Mouse (Mus musculus) midbrain, embryonic 10.5 days (tissue): ENCODE measurements around the gene Fcgr1. TPM values are rescaled to one million over a fixed set of nuclear protein-coding genes. Genes with fewer than 3 reads are reported as not detected.
"Not testable (repeated sequence)": the region's sequence is repeated elsewhere in the genome, so short reads cannot be mapped to it uniquely, and the experiment has no call there.

Source experiments
- DNase-seq: peaks from one replicate; pipeline ENCODE4 v3.0.0-alpha.2; 2017; ENCODE audit warnings: low spot score
- H3K27ac ChIP-seq: fragments of 300-500 bp; sonication (generic); replicated peaks from 2 replicates; pipeline ENCODE4 v1.5.1; 2016; ENCODE audit warnings: mild to moderate bottlenecking
- H3K27me3 ChIP-seq: fragments of 300-500 bp; sonication (generic); 2 replicates; pipeline ENCODE4 v1.6.1; 2016; ENCODE audit warnings: low read depth, mild to moderate bottlenecking; ENCODE audit not compliant: poor library complexity, severe bottlenecking
- H3K36me3 ChIP-seq: fragments of 300-500 bp; sonication (generic); 2 replicates; pipeline ENCODE4 v1.6.1; 2016; ENCODE audit warnings: mild to moderate bottlenecking, moderate library complexity
- H3K4me1 ChIP-seq: fragments of 300-500 bp; sonication (generic); 2 replicates; pipeline ENCODE4 v1.6.1; 2016
- H3K4me3 ChIP-seq: fragments of 300-500 bp; sonication (generic); 2 replicates; pipeline ENCODE4 v1.5.1; 2016; ENCODE audit warnings: mild to moderate bottlenecking, moderate library complexity
- H3K9me3 ChIP-seq: fragments of 300-500 bp; sonication (generic); replicated peaks from 2 replicates; pipeline ENCODE4 v1.6.1; 2016; ENCODE audit warnings: mild to moderate bottlenecking
- WGBS: fragments of 180-500 bp; shearing (Covaris S2); methylation state at CpG from one replicate; pipeline ENCODE4 v1.1.7; 2016; 5-methylcytosine and 5-hydroxymethylcytosine counted together
- polyA plus RNA-seq: library from polyadenylated mRNA; unstranded; fragments of >200 nt; fragmentation: Nextera tagmentation; extraction: Ambion mirVana; gene quantifications from 2 replicates; pipeline ENCODE4 v1.2.1, GENCODE M21; 2016

Fcgr1 gene
- polyA plus RNA-seq = 1.8 and 2.1 TPM in 2 replicates

GRCm38 (mm10) chr3:96293787-96294186 lies at the start of gene Fcgr1:
Gene Fcgr1 (minus strand): TSS chr3:96293969.
- no peak for DNase-seq
- Histone ChIP-seq H3K4me3 (no peak within 1 kb of the TSS), H3K9me3 (no peaks in the 10 kb centered on the region), H3K27ac (no peak within 1 kb of the TSS), H3K27me3 (no peaks in the 10 kb centered on the region), H3K4me1 (no peaks in the 10 kb centered on the region), H3K36me3 (no peaks in the 10 kb centered on the region)
- 86% methylated on average over 4 of the region's 4 CpGs for WGBS

GRCm38 (mm10) chr3:96342652-96343051 lies 48.9 kb upstream of the Fcgr1 start:
- not testable (repeated sequence) for H3K27ac ChIP-seq, H3K9me3 ChIP-seq, H3K36me3 ChIP-seq, H3K4me1 ChIP-seq, H3K4me3 ChIP-seq
- H3K27me3 ChIP-seq = peaks cover 74% of the 10 kb centered on the region
- peak; percentile 9 for DNase-seq
- WGBS = 54% methylated on average over 13 of the region's 13 CpGs

GRCm38 (mm10) chr3:96342100-96342499 lies 48.3 kb upstream of the Fcgr1 start:
- H3K27me3 ChIP-seq = peaks cover 79% of the 10 kb centered on the region
- not testable (repeated sequence) for H3K4me3 ChIP-seq, H3K9me3 ChIP-seq, H3K27ac ChIP-seq, H3K4me1 ChIP-seq, DNase-seq, H3K36me3 ChIP-seq
- 51% methylated on average over 3 of the region's 3 CpGs for WGBS

- peak overlapping the region; percentile 39 for H3K4me3 ChIP-seq
- DNase-seq = peak; percentile 46
These were observed 47.0 kb upstream of the Fcgr1 start for GRCm38 (mm10) chr3:96340611-96341312.

GRCm38 (mm10) chr3:96338849-96339480 lies 45.2 kb upstream of the Fcgr1 start:
- H3K27ac ChIP-seq = no peak overlapping the region
- peaks cover 95% of the 10 kb centered on the region for H3K27me3 ChIP-seq
- peaks cover 8% of the 10 kb centered on the region for H3K4me1 ChIP-seq
- DNase-seq = peak; percentile 13
- H3K4me3 ChIP-seq = no peak overlapping the region
- 36% methylated on average over 16 of the region's 16 CpGs for WGBS
- H3K9me3 ChIP-seq = no peaks in the 10 kb centered on the region
- no peaks in the 10 kb centered on the region for H3K36me3 ChIP-seq

More at GRCm38 (mm10) chr3:96340611-96341312, 47.0 kb upstream of the Fcgr1 start:
- no peaks in the 10 kb centered on the region for H3K36me3 ChIP-seq
- no peak overlapping the region for H3K27ac ChIP-seq
- WGBS = 5% methylated on average over 24 of the region's 24 CpGs
- H3K4me1 ChIP-seq = 0 out of 2 replicates have a peak, but pooled peaks cover 2% of the 10 kb centered on the region
- H3K27me3 ChIP-seq = peaks cover 92% of the 10 kb centered on the region
- no peaks in the 10 kb centered on the region for H3K9me3 ChIP-seq

GRCm38 (mm10) chr3:96338043-96338442 lies 44.3 kb upstream of the Fcgr1 start:
- Histone ChIP-seq H3K27ac (no peak overlapping the region), H3K4me3 (no peak overlapping the region), H3K9me3 (no peaks in the 10 kb centered on the region), H3K27me3 (peaks cover 95% of the 10 kb centered on the region), H3K36me3 (no peaks in the 10 kb centered on the region), H3K4me1 (peaks cover 17% of the 10 kb centered on the region)
- DNase-seq = peak; percentile 11
- WGBS = 91% methylated on average over 8 of the region's 8 CpGs

GRCm38 (mm10) chr3:96337269-96337668 lies 43.5 kb upstream of the Fcgr1 start:
- peaks cover 95% of the 10 kb centered on the region for H3K27me3 ChIP-seq
- 90% methylated on average over 6 of the region's 6 CpGs for WGBS

GRCm38 (mm10) chr3:96336636-96337035 lies 42.9 kb upstream of the Fcgr1 start:
- Histone ChIP-seq H3K9me3 (no peaks in the 10 kb centered on the region), H3K27ac (no peak overlapping the region), H3K36me3 (no peaks in the 10 kb centered on the region), H3K4me1 (peaks cover 29% of the 10 kb centered on the region), H3K4me3 (no peak overlapping the region), H3K27me3 (peaks cover 96% of the 10 kb centered on the region)
- 65% methylated on average over 1 of the region's 1 CpGs for WGBS
- DNase-seq = peak; percentile 10

More at GRCm38 (mm10) chr3:96337269-96337668, 43.5 kb upstream of the Fcgr1 start:
- no peak overlapping the region for H3K4me3 ChIP-seq
- no peaks in the 10 kb centered on the region for H3K36me3 ChIP-seq
- peak; percentile 10 for DNase-seq
- no peak overlapping the region for H3K27ac ChIP-seq
- peaks cover 25% of the 10 kb centered on the region for H3K4me1 ChIP-seq
- no peaks in the 10 kb centered on the region for H3K9me3 ChIP-seq

- peaks cover 28% of the 10 kb centered on the region for H3K4me1 ChIP-seq
- DNase-seq = peak; percentile 11
- H3K9me3 ChIP-seq = no peaks in the 10 kb centered on the region
- no peak overlapping the region for H3K4me3 ChIP-seq
- H3K27ac ChIP-seq = no peak overlapping the region
- H3K36me3 ChIP-seq = no peaks in the 10 kb centered on the region
- 24% methylated on average over 7 of the region's 7 CpGs for WGBS
- H3K27me3 ChIP-seq = peaks cover 97% of the 10 kb centered on the region
These were observed 41.8 kb upstream of the Fcgr1 start for GRCm38 (mm10) chr3:96335591-96335990.

- H3K9me3 ChIP-seq = no peaks in the 10 kb centered on the region
- no peak overlapping the region for H3K27ac ChIP-seq
- WGBS = 57% methylated on average over 6 of the region's 6 CpGs
- peaks cover 27% of the 10 kb centered on the region for H3K4me1 ChIP-seq
- no peaks in the 10 kb centered on the region for H3K36me3 ChIP-seq
- no peak overlapping the region for H3K4me3 ChIP-seq
- DNase-seq = no peak
- peaks cover 98% of the 10 kb centered on the region for H3K27me3 ChIP-seq
These were observed 41.4 kb upstream of the Fcgr1 start for GRCm38 (mm10) chr3:96335163-96335550.

GRCm38 (mm10) chr3:96334175-96335162 lies 40.7 kb upstream of the Fcgr1 start:
- DNase-seq = peak; percentile 59
- WGBS = 3% methylated on average over 36 of the region's 36 CpGs
- Histone ChIP-seq H3K9me3 (no peaks in the 10 kb centered on the region), H3K4me1 (peaks cover 27% of the 10 kb centered on the region), H3K27me3 (peaks cover 100% of the 10 kb centered on the region), H3K4me3 (peak overlapping the region; percentile 47), H3K36me3 (no peaks in the 10 kb centered on the region), H3K27ac (no peak overlapping the region)

- no peaks in the 10 kb centered on the region for H3K9me3 ChIP-seq
- no peak overlapping the region for H3K27ac ChIP-seq
- no peaks in the 10 kb centered on the region for H3K36me3 ChIP-seq
- peaks cover 27% of the 10 kb centered on the region for H3K4me1 ChIP-seq
- WGBS = 2% methylated on average over 25 of the region's 25 CpGs
- DNase-seq = peak; percentile 51
- H3K27me3 ChIP-seq = peaks cover 100% of the 10 kb centered on the region
- peak overlapping the region; percentile 47 for H3K4me3 ChIP-seq
These were observed 39.8 kb upstream of the Fcgr1 start for GRCm38 (mm10) chr3:96333396-96334174.
